Mouse (Mus musculus): ENCODE data around the gene Lypd3.

The Lypd3 gene

GRCm38 (mm10) chr7:24636264-24636663, at the start of gene Lypd3:
TSS of gene Lypd3 (plus strand) at chr7:24636550.
- no peak for DNase-seq

DNA sequence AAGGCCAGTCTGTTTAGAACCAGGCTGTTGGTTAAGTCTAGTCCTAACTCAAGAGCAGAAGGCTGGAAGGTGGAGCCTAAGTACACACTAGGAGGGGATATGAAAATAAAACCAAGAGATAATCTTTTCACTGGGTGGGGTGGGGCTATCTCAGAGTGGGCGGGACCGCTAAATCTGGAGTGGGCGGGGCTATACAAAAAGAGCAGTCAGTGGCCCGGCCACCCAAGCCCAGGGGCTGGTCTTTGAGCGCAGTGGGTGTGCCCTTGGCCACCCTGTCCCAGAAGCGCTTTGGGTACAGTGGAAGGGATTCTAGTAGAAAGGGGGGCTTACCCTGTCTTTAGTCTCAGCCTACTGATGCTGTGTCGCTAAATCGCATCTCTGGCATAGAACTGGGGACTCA, 49.5 kb upstream of the Lypd3 start:
- peak; percentile 74 for DNase-seq

GRCm38 (mm10) chr7:24587330-24588105, 48.8 kb upstream of the Lypd3 start, which contains the start of the genes Ethe1 and Zfp575:
TSS of gene Ethe1 (plus strand) at chr7:24587543.
TSS of gene Zfp575 (minus strand) at chr7:24587641.
- DNase-seq: peak; percentile 61

GRCm38 (mm10) chr7:24588336-24588735, 48.0 kb upstream of the Lypd3 start:
- no peak for DNase-seq

GRCm38 (mm10) chr7:24591735-24592134, 44.6 kb upstream of the Lypd3 start:
- DNase-seq: no peak

DNA sequence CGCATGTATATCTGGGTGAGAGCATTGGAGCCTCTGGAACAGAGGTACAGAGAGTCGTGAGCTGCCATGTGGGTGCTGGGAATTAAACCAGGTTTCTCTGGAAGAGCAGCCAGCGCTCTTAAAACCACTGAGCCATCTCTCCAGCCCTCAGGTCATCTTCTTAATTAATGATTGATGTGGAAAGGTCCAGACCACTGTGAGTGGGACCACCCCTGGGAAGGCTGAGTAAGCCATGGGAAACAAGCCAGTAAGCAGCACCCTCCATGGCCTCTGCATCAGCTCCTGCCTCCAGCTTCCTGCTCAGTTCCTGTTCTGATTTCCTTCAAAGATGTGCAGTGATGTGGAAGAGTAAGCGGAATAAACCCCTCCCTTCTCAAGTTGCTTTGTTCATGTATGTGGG, 44.2 kb upstream of the Lypd3 start:
- no peak for DNase-seq

- no peak for DNase-seq
Observed at GRCm38 (mm10) chr7:24592781-24593180, 43.6 kb upstream of the Lypd3 start.

DNA sequence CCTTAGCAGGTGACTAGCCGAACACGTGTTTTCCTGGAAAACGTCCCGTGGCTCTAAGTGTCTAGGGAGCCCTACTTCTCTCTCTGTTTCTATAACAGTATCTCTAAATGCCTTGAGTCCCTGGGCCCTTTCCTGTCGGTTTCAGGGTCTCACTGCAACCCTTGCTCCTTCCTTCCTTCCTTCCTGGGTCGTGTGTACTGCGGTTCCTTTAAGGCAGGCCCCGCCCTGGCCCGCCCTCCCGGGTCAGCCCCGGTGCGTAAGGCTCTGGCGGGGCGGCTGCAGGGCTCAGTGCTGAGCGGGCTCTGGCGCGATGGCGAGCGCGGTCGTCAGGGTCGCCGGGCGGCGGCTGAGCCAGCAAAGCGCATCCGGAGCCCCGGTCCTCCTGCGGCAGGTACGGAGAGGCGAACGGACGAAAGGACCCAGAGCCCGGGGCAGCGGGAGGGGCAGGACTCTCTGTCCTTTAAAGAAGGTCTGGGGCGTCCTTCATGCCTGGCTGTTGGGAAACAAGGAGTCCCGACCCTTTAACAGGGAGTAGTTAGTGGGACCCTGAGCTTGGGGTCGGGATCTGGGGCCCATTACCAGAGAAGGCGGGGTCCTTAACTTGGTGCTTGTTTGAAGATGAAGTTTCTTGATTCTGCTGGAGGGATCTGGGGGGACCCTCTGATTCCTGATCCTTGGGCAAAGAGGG, 42.6 kb upstream of the Lypd3 start:
- peak; percentile 84 for DNase-seq

DNA sequence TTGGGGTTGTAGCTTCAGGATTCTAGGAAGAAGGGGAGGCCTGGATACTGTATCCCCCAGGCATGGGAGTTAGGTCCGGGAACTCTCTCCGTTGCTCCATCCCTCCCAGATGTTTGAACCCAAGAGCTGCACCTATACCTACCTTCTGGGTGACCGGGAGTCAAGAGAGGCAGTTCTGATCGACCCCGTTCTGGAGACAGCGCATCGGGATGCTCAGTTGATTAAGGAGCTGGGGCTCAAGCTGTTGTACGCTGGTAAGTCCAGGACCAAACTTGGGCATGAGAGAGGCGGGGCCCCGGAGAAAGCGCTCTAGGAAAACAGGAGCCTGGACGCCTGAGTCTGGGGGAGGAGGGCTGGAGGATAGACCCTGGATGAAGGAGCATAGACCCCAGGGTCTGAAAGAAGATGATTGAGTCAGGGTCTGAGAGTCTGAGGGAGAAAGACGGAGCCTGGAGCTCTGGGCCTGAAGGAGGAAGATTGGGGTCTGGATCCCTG, 42.0 kb upstream of the Lypd3 start:
- DNase-seq: no peak

DNA sequence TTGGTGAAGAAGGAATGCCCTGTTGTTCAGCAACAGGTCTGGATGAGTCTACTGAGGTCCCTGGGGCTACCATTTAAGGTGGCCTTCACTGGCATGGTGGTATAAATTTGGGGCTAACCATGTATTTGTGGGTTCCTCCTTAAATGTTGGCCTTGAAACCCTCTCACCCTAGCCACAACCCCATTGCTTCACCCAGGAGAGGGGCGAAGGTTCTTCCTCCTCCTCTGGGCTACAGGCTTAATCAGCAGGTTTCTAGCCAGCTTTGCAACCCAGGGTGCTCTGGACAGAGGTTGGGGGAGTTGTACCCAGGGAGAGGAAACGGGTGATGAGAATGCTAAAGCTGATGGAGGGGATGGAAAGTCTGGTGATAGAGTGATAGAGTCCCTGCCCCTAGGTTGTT, 40.9 kb upstream of the Lypd3 start:
- DNase-seq: no peak

- no peak for DNase-seq
Observed at GRCm38 (mm10) chr7:24598121-24598520, 38.2 kb upstream of the Lypd3 start.

GRCm38 (mm10) chr7:24599211-24600067, 36.9 kb upstream of the Lypd3 start:
- DNase-seq: no peak

- DNase-seq: peak; percentile 95
Observed at GRCm38 (mm10) chr7:24600941-24601597, 35.3 kb upstream of the Lypd3 start.

DNA sequence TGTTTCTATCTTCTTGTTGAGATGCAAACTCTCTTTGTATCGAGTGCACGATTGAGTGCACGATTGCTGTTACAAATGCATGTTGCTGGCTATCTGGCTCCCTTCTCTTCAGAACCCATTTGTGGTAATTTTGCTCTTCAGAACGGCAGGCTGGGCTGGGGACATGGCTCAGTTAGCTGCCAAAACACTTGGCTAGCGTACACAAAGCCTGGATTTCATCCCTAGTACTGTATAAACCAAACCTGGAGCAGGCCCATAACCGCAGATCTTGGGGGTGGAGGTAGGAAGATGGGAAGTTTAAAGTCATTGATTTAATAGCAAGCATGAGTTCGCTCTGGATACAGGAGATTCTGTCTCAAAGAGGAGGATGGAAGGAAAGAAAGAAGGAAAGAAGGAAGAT, 30.8 kb upstream of the Lypd3 start:
- no peak for DNase-seq

DNA sequence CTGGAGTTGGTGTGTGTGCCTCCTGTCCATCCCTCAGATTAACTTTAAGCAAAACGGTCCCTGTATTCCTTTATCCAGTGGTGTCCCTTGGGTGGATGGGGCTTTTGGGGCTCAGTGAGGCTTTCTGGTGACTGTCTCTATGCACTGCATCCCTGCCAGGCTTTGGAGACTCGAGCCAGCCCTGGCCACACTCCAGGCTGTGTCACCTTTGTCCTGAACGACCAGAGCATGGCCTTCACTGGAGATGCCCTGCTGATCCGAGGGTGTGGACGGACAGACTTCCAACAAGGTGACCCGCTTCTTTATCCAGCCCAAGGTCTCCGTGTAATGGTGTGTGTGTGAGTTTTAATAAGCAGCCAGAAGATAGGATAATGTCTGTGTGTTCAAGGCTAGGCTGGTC, 30.3 kb upstream of the Lypd3 start:
- no peak for DNase-seq

DNA sequence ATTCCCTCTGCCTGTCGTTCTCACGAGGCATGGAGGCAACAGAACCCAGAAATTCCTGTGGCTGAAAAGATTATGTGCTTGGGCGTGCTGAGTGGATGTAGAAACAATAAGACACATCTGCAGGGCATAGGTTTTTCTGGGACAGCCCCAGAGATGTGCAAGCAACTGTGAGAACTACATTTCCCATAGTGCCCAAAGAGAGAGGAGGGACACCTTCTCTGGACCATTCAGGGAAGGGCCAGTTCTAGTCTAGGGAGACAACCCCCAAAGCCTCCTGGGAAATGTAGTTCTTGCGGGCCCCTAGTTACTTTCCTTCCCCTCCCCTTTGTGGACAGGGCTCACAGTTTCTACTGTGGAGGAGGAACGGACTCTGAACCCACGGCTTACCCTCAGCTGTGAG, 28.3 kb upstream of the Lypd3 start:
- peak; percentile 41 for DNase-seq

DNA sequence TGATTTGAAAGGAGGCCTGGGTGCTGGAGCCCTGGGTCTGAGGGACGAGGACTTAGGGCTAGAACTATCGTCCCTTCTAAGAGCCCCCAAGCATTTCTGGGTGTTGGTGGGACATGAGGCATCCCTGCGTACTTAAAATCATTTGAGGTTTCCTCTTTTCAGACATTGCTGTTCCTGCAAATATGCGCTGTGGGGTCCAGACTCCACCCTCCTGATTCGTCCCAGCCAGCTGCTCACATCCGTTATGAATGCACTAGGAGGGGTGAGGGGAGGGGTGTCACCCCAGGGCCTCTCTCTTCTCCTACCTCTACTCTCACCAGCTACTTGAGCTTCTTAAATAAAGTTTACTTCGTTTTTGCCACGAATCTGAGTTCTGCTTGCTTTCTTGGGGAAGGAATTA, 27.8 kb upstream of the Lypd3 start:
- DNase-seq: no peak

GRCm38 (mm10) chr7:24610144-24610878, 26.0 kb upstream of the Lypd3 start, which contains the start of gene Phldb3:
TSS of gene Phldb3 (plus strand) at chr7:24610763.
- peak; percentile 46 for DNase-seq

GRCm38 (mm10) chr7:24610879-24611494, 25.4 kb upstream of the Lypd3 start:
- peak; percentile 95 for DNase-seq

- DNase-seq: no peak
Observed at GRCm38 (mm10) chr7:24611709-24612108, 24.6 kb upstream of the Lypd3 start.

GRCm38 (mm10) chr7:24612308-24612910, 23.9 kb upstream of the Lypd3 start:
- DNase-seq: no peak
